Mouse (Mus musculus): ENCODE measurements around the gene A730061H03Rik.

Gene A730061H03Rik

DNA sequence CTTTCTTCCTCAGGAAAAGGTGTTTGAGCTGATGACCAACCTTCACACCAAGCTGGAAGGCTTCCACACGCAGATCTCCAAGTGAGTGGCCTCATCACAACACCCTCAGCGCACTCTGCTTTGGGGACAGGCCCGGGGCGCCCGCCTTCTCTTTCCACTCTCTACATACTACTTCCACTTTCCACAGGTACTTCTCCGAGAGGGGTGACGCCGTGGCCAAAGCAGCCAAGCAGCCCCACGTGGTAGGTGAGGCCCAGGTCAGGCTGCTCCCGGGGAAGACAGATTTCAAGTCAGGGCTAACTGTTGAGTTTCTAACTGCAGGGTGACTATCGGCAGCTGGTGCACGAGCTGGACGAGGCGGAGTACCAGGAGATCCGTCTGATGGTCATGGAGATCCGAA, 20.5 kb upstream of the A730061H03Rik start:
- no peak for DNase-seq

GRCm38 (mm10) chr14:55579511-55580496, 19.6 kb upstream of the A730061H03Rik start:
- no peak for DNase-seq

DNA sequence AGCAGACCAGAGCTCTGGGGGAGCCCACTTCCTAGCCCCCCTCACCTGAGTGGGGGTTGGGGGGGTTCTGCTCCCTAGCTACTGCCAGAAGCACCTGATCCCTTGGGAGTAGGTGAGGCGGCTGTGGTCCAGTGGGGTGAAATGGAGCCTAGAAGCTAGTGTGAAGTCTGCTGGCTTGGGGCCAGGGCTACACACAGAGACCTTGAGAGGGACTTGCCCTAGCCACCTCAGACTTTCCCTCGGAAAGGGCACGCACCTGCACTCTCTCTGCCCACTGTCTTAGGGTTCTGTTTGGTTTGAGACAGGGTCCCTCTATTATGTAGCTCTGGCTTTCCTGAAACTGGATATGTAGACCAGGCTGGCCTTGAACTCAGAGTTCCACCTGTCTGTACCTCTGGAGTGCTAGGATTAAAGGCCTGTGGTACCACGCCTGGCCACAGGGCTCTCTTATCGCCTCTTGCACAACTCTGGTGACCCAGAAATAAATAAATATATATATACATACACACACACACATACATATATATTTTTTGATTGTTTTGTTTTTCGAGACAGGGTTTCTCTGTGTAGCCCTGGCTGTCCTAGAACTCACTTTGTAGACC, 18.6 kb upstream of the A730061H03Rik start:
- peak; percentile 69 for DNase-seq

DNA sequence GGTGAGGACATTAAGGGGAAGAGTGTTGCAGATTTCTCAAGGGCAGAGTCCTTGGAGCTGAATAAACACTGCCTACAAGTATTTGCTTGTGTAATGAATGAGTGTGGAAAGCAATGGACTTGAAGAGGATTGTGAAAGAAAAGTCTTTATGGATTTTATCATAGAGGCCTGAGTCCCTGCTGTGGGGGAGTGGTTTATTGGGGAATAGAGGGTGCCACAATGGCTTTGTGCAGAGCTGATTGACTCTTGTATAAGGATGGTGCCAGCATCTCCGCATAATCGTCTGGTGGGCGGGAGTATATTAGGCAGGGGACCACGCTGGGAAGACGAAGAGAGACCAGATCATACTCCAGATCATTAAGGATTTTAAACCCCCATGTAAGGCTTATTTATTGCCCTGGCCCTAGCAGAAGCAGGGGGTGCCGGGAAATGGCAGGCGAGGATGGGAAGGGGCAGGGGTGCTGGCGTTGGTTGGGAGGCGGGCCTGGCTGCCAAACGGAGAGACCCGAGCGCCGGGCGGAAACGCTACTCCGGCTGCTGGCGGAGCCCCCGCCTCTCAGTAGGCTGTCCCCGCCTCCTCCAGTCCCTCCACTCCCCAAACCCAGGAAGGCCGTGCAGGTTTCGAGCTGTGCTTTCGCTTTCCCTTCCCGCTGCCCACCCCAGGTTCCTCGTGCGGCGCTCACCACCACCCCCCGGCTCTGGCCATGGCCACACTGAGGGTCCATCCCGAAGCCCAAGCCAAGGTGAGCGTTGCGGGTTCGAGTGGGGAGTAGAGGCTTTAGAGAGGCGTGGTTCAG, 17.9 kb upstream of the A730061H03Rik start, which contains the start of gene Psme1:
TSS of gene Psme1 (plus strand) at position 253 of the 797 bp plus-strand sequence.
- DNase-seq: peak; percentile 83

GRCm38 (mm10) chr14:55576376-55576775, 16.2 kb upstream of the A730061H03Rik start:
- DNase-seq: peak; percentile 52

DNA sequence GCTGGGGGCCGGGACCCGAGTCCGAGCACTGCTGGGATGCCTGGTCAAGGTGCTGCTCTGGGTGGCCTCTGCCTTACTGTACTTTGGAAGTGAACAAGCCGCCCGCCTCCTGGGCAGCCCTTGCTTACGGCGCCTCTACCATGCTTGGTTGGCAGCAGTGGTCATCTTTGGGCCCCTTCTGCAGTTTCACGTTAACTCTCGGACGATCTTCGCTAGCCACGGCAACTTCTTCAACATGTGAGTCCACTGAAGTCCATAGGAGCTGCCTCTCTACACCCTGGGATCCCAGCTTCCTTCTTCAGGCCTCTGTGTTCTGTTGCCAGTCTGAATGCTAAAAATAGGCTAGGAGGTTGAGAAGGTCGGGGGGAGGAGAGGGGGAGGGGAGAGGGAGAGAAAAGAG, 15.5 kb upstream of the A730061H03Rik start:
- DNase-seq: no peak

DNA sequence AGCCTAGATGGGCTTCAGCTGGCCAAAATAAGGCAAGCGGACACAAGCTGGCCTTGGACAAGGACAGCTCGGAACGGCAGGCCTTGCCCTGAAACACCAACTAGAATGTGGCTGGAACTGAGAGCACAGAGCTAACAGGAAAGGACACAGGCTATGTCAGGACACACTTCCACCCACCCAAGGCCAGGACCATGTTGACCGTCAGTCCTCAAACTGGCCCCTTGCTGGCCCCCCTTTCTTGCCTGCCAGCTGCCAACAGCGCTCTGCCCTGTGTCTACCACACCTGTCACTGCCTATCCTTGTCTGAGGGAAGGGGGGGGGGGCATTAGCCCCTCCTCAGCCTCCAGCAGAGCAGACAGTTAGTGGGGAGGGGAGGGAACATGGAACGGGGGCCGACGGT, 15.1 kb upstream of the A730061H03Rik start, which contains the start of gene Fitm1:
TSS of gene Fitm1 (plus strand) at position 316 of the 400 bp plus-strand sequence.
- DNase-seq: no peak

DNA sequence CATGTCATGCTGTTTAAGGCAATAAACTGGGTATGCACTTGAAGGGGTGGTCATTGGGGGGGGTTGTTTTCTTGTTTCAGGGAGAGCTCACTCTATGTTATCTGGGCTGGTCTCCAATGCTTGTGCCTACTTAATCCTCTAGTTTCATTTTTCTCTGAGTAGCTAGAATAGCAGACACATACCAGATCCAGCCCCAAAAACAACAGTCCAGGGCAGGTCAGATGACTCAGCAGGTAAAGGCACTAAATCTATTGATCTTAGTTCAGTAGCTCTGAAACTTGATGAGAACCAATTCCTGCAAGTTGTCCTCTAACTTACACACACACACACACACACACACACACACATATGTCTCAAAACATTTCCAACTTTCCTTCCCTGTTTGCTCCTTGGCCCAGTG, 11.6 kb upstream of the A730061H03Rik start:
- no peak for DNase-seq

DNA sequence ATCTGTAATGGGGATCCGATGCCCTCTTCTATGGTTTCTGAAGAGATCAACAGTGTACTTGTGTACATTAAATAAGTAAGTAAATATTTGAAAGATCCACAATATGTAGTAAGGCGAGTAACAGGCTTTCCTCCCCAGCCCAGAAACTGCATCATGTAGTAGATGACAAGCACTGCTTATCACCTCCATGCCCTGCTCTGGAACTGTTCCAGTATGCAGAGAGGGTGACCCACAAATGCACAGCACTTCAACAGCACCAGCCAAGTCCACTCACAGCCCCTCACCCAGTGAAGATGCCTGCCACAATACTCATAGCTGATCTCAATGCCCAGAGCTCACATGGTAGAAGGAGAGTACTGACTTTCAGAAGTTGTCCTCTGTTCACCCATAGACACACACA, 10.4 kb upstream of the A730061H03Rik start:
- DNase-seq: no peak

DNA sequence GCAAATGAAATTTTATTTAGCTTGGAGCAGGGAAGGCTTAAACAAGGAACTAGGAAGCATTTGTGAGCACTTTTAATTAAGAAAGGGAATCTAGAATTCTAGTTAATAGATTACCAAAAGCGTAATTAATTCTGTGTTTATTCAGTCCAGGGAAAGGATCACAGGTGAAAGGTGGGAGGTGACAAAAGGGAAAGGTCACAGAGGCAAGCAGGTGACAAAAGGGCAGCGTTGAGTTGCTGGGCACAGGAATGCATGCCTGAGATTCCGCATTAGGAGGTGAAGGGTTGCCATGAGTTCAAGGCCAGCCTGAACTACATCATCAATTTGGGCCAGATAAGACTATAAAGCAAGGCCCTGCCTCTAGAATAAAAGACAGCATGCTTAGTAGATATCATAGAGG, 7.3 kb upstream of the A730061H03Rik start:
- DNase-seq: no peak

DNA sequence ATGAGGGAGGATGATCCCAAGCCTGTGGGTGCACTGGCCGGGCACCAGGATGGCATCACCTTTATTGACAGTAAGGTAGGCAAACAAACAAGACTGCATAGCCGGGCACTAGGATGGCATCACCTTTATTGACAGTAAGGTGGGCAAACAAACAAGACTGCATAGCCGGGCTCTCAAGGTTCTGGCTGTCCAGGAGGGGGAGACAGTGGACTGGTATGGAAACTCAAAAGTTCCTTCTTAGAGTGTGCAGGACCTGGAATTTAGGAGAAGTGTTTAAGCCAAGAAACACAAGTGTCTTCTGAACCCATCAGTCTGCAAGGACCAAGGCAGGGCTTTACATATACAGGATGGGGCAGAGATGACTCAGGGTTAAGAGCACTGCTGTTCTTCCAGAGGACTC, 5.5 kb upstream of the A730061H03Rik start:
- no peak for DNase-seq

DNA sequence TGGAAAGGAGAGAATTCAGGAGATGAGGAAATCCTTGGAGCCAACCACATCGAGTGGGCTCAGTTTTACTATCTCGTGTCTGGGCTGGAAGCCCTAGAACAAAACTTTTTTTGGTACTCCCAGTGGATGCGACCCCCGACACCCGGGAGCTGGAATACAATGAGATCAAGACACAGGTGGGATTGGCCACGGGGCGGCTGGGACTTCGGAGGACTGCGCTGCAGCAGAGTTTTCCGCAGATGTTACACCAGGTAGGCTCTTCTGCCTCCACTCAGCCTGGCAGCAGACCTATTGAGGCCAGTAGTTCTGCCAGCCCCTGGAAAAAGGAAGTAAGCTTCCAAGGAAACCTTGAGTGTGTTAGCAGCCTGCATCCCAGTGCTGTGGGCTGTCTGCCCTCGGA, 3.0 kb upstream of the A730061H03Rik start:
- DNase-seq: no peak

DNA sequence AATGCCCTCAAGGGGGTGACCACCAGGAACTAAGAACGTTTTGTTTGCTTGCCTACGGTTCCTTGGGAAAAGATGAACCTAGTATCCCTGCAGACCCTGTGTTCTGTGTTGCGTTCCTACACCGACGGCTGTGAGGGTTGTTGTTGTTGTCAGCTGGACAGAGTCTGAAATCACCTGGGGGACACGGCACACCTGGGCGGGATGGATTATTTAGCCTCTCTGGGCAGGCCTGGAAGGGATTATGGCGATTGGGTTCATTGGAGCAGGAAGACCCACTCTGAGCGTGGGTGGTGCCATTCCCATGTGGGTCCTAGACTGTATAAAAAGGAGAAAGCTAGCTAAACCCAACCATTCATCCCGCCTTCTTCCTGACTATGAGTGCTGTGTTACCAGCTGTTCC, 1.7 kb upstream of the A730061H03Rik start:
- no peak for DNase-seq

- peak; percentile 92 for DNase-seq
Measured at GRCm38 (mm10) chr14:55559799-55560201, 406 bp downstream of the A730061H03Rik start, which contains the start of gene Dcaf11. Gene Dcaf11 (plus strand): TSS chr14:55560006.

- DNase-seq: no peak
Measured at GRCm38 (mm10) chr14:55558740-55559448, 1.3 kb downstream of the A730061H03Rik start.

GRCm38 (mm10) chr14:55557587-55557986, 2.6 kb downstream of the A730061H03Rik start:
- no peak for DNase-seq

- DNase-seq: peak; percentile 90
Measured at GRCm38 (mm10) chr14:55557003-55557402, 3.2 kb downstream of the A730061H03Rik start.

- DNase-seq: no peak
Measured at GRCm38 (mm10) chr14:55555788-55556187, 4.4 kb downstream of the A730061H03Rik start.

- no peak for DNase-seq
Measured at GRCm38 (mm10) chr14:55554635-55555034, 5.6 kb downstream of the A730061H03Rik start.

DNA sequence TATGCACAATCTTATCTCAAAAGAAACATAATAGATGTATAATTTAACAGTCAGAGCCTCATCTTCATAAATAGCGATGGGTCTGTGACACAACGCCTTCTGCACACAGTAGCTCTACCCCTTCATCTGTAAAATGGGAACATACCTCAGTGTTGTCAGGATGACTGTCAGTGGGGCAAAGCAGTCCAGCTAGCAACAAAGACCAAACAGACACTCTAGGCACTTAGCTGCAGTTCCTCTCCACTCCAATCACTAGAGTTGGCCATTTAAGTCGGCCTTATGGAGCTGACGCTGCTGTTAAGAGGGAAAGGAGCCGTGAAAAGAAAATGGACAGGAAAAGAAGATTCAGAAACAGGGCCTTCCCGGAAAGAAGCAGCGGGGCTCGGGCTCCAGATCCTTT, 8.4 kb downstream of the A730061H03Rik start:
- no peak for DNase-seq

DNA sequence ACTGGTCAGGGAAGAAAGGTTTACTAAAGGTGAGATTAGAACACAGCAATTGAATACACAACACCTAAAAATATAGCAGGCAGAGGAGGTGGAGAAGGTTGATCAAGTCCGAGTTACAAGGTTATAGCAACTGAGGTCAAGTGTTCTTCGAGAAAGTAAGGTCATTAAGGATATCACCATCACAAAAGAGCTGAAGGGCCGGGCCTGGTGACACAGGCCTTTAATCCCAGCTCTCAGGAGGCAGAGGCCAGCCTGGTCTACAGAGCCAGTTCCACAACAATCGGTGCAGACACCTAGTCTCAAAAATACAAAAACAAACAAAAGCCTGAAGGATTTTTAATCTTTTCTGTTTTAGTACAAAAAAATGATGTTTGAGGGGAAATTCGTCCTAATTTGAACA, 8.9 kb downstream of the A730061H03Rik start:
- no peak for DNase-seq

GRCm38 (mm10) chr14:55550191-55550590, 10.0 kb downstream of the A730061H03Rik start:
- DNase-seq: no peak

Measured in lung, postnatal 14 days (tissue).